Mouse (Mus musculus) heart, postnatal 0 days (tissue): ENCODE measurements at regions not wholly inside any gene's neighbourhood (a gene's known extent, or its start where the extent isn't known, plus 50 kb on each side); places are given as distances from the start of the nearest gene placed in this dataset.
A peak's percentile ranks its signal among the peaks of the same experiment; 100 is the strongest.

Source experiments
- ATAC-seq: fragments of 200-750 bp; cut with Nextera tagmentation; 2 replicates; pipeline ENCODE4 v1.8.0; 2017; ENCODE audit warnings: low read depth, moderate number of reproducible peaks, moderate library complexity; ENCODE audit not compliant: insufficient read depth
- DNase-seq: peaks from one replicate; pipeline ENCODE4 v3.0.0-alpha.2; 2016; ENCODE audit warnings: low spot score
- H3K27ac ChIP-seq: fragments of 300-500 bp; sonication (generic); 2 replicates; pipeline ENCODE4 v1.5.1; 2014; ENCODE audit warnings: low read depth, mild to moderate bottlenecking
- H3K27me3 ChIP-seq: fragments of 300-500 bp; sonication (generic); 2 replicates; pipeline ENCODE4 v1.6.1; 2014; ENCODE audit warnings: low read length, mixed read lengths; ENCODE audit not compliant: control insufficient read depth, insufficient read depth
- H3K36me3 ChIP-seq: fragments of 300-500 bp; sonication (generic); replicated peaks from 2 replicates; pipeline ENCODE4 v1.6.1; 2014; ENCODE audit warnings: low read length, mixed read lengths; ENCODE audit not compliant: control insufficient read depth, insufficient read depth
- H3K4me1 ChIP-seq: fragments of 300-500 bp; sonication (generic); 2 replicates; pipeline ENCODE4 v1.6.1; 2014; ENCODE audit warnings: antibody characterized with exemption; ENCODE audit not compliant: control insufficient read depth, insufficient read depth
- H3K4me2 ChIP-seq: fragments of 300-500 bp; sonication (generic); 2 replicates; pipeline ENCODE4 v1.6.1; 2014; ENCODE audit warnings: low read depth, mild to moderate bottlenecking, low read length, moderate library complexity
- H3K4me3 ChIP-seq: fragments of 300-500 bp; sonication (generic); 2 replicates; pipeline ENCODE4 v1.5.1; 2014; ENCODE audit warnings: low read depth, low read length
- H3K9ac ChIP-seq: fragments of 300-500 bp; sonication (generic); replicated peaks from 2 replicates; pipeline ENCODE4 v1.6.1; 2014; ENCODE audit warnings: low read depth, low read length, mixed read lengths
- H3K9me3 ChIP-seq: fragments of 300-500 bp; sonication (generic); replicated peaks from 2 replicates; pipeline ENCODE4 v1.6.1; 2016; ENCODE audit warnings: low read length; ENCODE audit not compliant: control insufficient read depth
- CTCF ChIP-seq: IDR thresholded peaks from 2 replicates; pipeline ENCODE4 v1.5.1; 2016; ENCODE audit warnings: antibody characterized with exemption, control low read depth, low read depth
- EP300 ChIP-seq: IDR thresholded peaks from 2 replicates; pipeline ENCODE4 v1.6.1; 2016; ENCODE audit warnings: antibody characterized with exemption, low read depth
- WGBS: fragments of 180-500 bp; shearing (Covaris S2); extraction: QIAGEN DNeasy Blood & Tissue Kit; methylation state at CpG from one replicate; pipeline ENCODE4 v1.1.7; 2014; 5-methylcytosine and 5-hydroxymethylcytosine counted together

DNA sequence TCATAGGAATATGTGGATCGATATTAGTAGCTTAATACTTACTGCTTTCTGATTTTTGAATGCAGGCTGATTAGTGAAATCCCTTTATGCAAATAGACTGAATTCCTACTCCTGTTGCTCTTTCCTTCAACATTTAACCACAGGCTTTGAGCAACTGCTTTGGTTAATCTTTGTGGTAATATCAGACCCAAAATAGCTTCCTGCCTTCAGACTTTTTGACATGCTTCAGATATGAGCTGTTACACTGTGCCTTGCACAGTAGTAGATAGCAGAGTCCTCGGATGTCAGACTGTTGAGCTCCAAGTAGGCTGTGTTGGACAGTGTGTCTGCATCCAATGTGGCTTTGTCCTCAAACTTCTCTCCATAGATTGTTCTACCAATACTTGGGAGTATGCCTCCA, 1020.6 kb downstream of the Adam6a start:
- 40% methylated on average over 2 of the region's 2 CpGs for WGBS
- DNase-seq (no peak), ATAC-seq (no peak)
- Histone ChIP-seq H3K9me3 (peaks cover 13% of the 10 kb centered on the region), H3K36me3 (no peaks in the 10 kb centered on the region), H3K4me2 (no peak overlapping the region), H3K27ac (no peak overlapping the region), H3K9ac (no peak overlapping the region), H3K4me1 (no peaks in the 10 kb centered on the region), H3K4me3 (no peak overlapping the region), H3K27me3 (no peaks in the 10 kb centered on the region)
- TF ChIP-seq EP300, result no peak
- no peak for TF ChIP-seq CTCF

DNA sequence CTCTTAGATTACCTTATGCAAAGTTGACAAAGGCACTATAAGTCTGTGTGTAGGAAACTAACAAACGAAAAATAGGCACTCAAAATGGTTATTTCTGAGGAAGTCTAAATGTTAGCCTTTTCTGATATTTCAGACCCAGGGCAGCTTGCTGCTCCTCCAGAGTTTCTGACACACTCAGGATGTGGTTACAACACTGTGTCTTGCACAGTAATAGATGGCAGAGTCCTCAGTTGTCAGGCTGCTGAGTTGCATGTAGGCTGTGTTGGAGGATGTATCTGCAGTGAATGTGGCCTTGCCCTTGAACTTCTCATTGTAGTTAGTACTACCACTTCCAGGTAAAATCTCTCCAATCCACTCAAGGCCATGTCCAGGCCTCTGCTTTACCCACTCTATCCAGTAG, 1039.7 kb downstream of the Adam6a start:
- ATAC-seq, result no peak
- Histone ChIP-seq H3K4me2 (no peak overlapping the region), H3K27ac (no peak overlapping the region), H3K9ac (no peak overlapping the region), H3K36me3 (no peaks in the 10 kb centered on the region), H3K9me3 (peaks cover 16% of the 10 kb centered on the region; the same call in 1 of the 2 replicates), H3K27me3 (no peaks in the 10 kb centered on the region), H3K4me3 (no peak overlapping the region), H3K4me1 (no peaks in the 10 kb centered on the region)
- TF ChIP-seq CTCF, result no peak
- no peak for TF ChIP-seq EP300
- DNase-seq, result no peak
- WGBS, result 48% methylated on average over 1 of the region's 1 CpGs

DNA sequence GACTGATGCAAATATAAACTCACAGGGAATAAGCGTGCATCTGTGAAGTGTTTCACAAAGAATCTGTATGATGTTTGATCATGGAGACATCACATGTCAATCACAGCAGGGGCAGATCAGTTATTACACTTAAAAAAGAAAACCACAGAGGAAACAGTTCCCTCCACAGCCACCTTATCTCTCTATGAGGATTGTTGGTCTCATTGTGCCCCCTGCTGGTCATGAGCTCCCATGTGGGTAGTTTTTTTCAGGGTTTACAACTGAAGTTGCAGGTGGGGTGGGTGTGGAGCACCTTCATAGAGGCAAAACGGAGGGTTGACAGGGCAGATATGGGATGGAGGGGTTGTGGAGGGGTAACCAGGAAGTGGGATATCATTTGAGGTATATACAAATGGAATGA, 1043.5 kb downstream of the Adam6a start:
- Histone ChIP-seq H3K4me1 (no peaks in the 10 kb centered on the region), H3K9ac (no peak overlapping the region), H3K36me3 (no peaks in the 10 kb centered on the region), H3K27me3 (no peaks in the 10 kb centered on the region), H3K9me3 (0 out of 2 replicates have a peak, but pooled peaks cover 9% of the 10 kb centered on the region), H3K4me3 (no peak overlapping the region), H3K27ac (no peak overlapping the region), H3K4me2 (no peak overlapping the region)
- no peak for DNase-seq
- 43% methylated on average over 2 of the region's 2 CpGs for WGBS
- no peak for ATAC-seq
- TF ChIP-seq EP300 (no peak), CTCF (no peak)

DNA sequence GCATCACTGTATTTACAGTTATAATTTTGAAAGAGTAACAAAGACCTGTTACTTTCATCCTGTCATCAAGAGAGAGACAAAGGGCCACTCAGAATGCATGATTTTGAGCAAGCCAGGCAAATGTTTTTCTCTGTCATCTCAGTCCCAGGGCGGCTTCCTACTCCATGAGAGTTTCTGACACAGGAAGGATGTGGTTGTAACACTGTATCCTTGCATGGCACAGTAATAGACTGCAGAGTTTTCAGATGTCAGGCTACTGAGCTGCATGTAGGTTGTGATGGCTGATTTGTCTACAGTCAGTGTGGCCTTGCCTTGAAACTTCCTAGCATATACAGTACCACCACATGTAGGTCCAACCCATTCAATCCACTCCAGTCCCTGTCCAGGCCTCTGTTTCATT, 1054.0 kb downstream of the Adam6a start:
- Histone ChIP-seq H3K36me3 (no peaks in the 10 kb centered on the region), H3K4me2 (no peak overlapping the region), H3K9ac (no peak overlapping the region), H3K27me3 (no peaks in the 10 kb centered on the region), H3K4me1 (no peaks in the 10 kb centered on the region), H3K9me3 (peaks cover 11% of the 10 kb centered on the region; the same call in 1 of the 2 replicates), H3K4me3 (no peak overlapping the region), H3K27ac (no peak overlapping the region)
- WGBS, result 54% methylated on average over 1 of the region's 1 CpGs
- DNase-seq, result no peak
- ATAC-seq, result no peak
- TF ChIP-seq EP300 (no peak), CTCF (no peak)

DNA sequence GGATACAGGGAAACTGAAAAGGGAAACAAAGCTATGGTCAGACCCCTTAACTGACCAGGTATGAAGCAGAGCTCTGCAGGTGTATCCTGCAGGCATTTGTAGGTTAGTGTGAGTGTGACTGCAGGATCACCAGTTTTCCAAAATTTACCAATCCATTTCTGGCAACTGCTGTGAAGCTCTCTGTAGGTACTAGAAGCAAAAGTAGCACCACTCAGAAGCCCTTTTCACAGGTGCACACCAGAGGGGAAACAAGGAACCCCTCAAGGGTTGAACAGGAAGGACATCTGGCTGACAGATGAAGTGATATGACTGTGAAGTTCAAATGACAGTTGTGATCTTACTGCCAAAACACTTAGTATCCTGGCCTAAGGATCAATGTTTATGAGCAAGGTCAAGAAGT, 1065.5 kb downstream of the Adam6a start:
- Histone ChIP-seq H3K27ac (peak overlapping the region; percentile 34; the same call in 1 of the 2 replicates), H3K36me3 (no peaks in the 10 kb centered on the region), H3K4me3 (no peak overlapping the region), H3K9ac (no peak overlapping the region), H3K9me3 (peaks cover 5% of the 10 kb centered on the region; the same call in 1 of the 2 replicates), H3K27me3 (no peaks in the 10 kb centered on the region), H3K4me1 (no peaks in the 10 kb centered on the region), H3K4me2 (no peak overlapping the region)
- DNase-seq (no peak), ATAC-seq (no peak)
- TF ChIP-seq CTCF, result no peak

DNA sequence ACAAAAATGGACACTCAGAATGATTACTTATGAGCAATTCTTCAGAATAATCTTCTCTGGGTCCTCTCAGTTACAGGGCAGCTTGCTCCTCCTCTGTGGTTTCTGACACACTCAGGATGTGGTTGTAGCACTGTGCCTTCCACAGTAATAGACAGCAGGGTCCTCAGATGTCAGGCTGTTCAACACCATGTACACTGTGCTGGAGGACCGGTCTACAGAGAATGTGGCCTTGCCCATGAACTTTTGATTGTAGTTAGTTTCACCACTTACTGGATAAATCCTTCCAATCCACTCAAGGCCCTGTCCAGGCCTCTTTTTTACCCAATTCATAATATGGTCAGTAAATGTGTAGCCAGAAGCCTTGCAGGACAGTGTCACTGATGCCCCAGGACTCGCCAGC, 1068.4 kb downstream of the Adam6a start:
- peaks cover 13% of the 10 kb centered on the region for H3K9me3 ChIP-seq
- no peaks in the 10 kb centered on the region for H3K36me3 ChIP-seq
- H3K4me1 ChIP-seq, result no peaks in the 10 kb centered on the region
- no peak overlapping the region for H3K9ac ChIP-seq
- H3K4me2 ChIP-seq, result no peak overlapping the region
- H3K4me3 ChIP-seq, result no peak overlapping the region
- no peaks in the 10 kb centered on the region for H3K27me3 ChIP-seq
- H3K27ac ChIP-seq, result no peak overlapping the region
- TF ChIP-seq CTCF (no peak), EP300 (no peak)
- 51% methylated on average over 2 of the region's 2 CpGs for WGBS
- DNase-seq (no peak), ATAC-seq (no peak)
